Mouse (Mus musculus) ES-E14 (cell line): Measurements from ENCODE around the gene 4930519G04Rik.

ENCODE experiments used
- CHD2 ChIP-seq: IDR thresholded peaks from 2 replicates; pipeline ENCODE4 v1.6.1; 2014; ENCODE audit warnings: mild to moderate bottlenecking, low read depth, low read length, inconsistent platforms
- MAFK ChIP-seq: IDR thresholded peaks from 2 replicates; pipeline ENCODE4 v1.6.1; 2014; ENCODE audit warnings: mild to moderate bottlenecking, low read depth, low read length, inconsistent platforms; ENCODE audit not compliant: insufficient read depth
- ZC3H11A ChIP-seq: IDR thresholded peaks from 2 replicates; pipeline ENCODE4 v1.6.1; 2012; ENCODE audit warnings: low read depth, mild to moderate bottlenecking, inconsistent platforms, low read length, borderline replicate concordance

DNA sequence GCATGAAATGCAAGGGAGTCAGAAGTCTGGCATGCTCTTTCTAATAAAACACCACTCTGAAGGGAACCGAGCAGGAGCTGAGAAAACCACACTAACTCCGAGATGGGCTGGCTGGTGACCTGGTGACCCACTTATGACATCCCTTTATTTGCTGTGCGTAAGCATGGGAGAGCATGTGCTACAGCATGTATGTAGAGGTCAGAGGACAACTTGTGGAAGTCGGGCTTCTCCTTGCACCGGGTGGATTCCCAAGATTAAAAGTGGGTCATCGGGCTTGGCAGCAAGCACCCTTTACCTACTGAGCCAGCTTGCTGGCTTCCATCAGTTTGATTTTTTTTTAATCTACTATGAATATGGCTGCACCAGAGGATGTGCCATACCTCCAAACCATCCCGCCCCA, 24.0 kb downstream of the 4930519G04Rik start:
- no peak for TF ChIP-seq ZC3H11A
- no peak for TF ChIP-seq MAFK
- TF ChIP-seq CHD2 = no peak
